Mouse (Mus musculus): Measurements from ENCODE around the gene Slc5a11.

DNA sequence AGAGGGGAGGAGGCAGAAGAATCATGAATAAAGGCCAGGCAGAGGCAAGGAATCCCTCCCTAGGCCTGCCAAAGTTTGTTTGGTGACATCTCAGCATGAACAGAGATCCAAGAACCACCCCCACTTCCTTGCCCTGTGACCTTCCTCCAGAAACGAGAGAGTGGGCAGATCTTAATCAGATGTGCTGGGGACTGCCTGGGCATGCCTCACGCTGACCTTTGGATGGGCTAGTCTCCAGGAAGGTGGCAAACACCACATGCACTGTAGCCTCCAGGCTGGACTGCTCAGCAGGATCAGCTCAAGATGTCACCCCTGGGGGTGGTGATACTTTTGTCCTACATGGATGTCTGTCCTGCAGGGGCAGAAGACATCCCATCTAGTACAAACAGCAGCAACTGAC is 33.6 kb downstream of the Slc5a11 start:
- no peak for TF ChIP-seq POLR2A (IDR thresholded peaks at IDR 0.05; ENCODE audit: borderline replicate concordance, extremely low read depth, low read depth, low read length)
- TF ChIP-seq CTCF (IDR thresholded peaks at IDR 0.05; ENCODE audit: insufficient read depth, low read length), result no peak

Measured in lung, adult 2 months (tissue).